Mouse (Mus musculus) limb, embryonic 15.5 days (tissue): ENCODE measurements around the gene Chn2. TPM values are rescaled to one million over a fixed set of nuclear protein-coding genes. Genes with fewer than 3 reads are reported as not detected.

Experiments used
- ATAC-seq: fragments of 200-750 bp; cut with Nextera tagmentation; 2 replicates; pipeline ENCODE4 v1.8.0; 2017; ENCODE audit warnings: low read depth, moderate TSS enrichment; ENCODE audit not compliant: insufficient number of reproducible peaks, low FRiP score, low TSS enrichment
- H3K27ac ChIP-seq: fragments of 300-500 bp; sonication (generic); 2 replicates; pipeline ENCODE4 v1.5.1; 2015; ENCODE audit warnings: moderate library complexity, mild to moderate bottlenecking, inconsistent platforms
- H3K27me3 ChIP-seq: fragments of 300-500 bp; sonication (generic); 2 replicates; pipeline ENCODE4 v1.6.1; 2015; ENCODE audit warnings: inconsistent platforms
- H3K36me3 ChIP-seq: fragments of 300-500 bp; sonication (generic); 2 replicates; pipeline ENCODE4 v1.6.1; 2015; ENCODE audit warnings: inconsistent platforms
- H3K4me1 ChIP-seq: fragments of 300-500 bp; sonication (generic); 2 replicates; pipeline ENCODE4 v1.6.1; 2015; ENCODE audit warnings: inconsistent platforms
- H3K4me2 ChIP-seq: fragments of 300-500 bp; sonication (generic); 2 replicates; pipeline ENCODE4 v1.6.1; 2015; ENCODE audit warnings: mild to moderate bottlenecking, inconsistent platforms
- H3K4me3 ChIP-seq: fragments of 300-500 bp; sonication (generic); 2 replicates; pipeline ENCODE4 v1.5.1; 2015; ENCODE audit warnings: mild to moderate bottlenecking, inconsistent platforms
- H3K9ac ChIP-seq: fragments of 300-500 bp; sonication (generic); 2 replicates; pipeline ENCODE4 v1.6.1; 2015; ENCODE audit warnings: inconsistent platforms
- H3K9me3 ChIP-seq: fragments of 300-500 bp; sonication (generic); 2 replicates; pipeline ENCODE4 v1.6.1; 2016; ENCODE audit warnings: inconsistent platforms
- WGBS: fragments of 180-500 bp; shearing (Covaris S2); methylation state at CpG from one replicate; pipeline ENCODE4 v1.1.7; 2015; 5-methylcytosine and 5-hydroxymethylcytosine counted together
- polyA plus RNA-seq: library from polyadenylated mRNA; unstranded; fragments of >200 nt; fragmentation: Nextera tagmentation; extraction: Ambion mirVana; gene quantifications from 2 replicates; pipeline ENCODE4 v1.2.1, GENCODE M21; 2015

The Chn2 gene
- polyA plus RNA-seq, 1 experiment from 2014 or later: 10.9 TPM

- H3K4me2 ChIP-seq: no peak overlapping the region
- H3K9me3 ChIP-seq: no peaks in the 10 kb centered on the region
- H3K9ac ChIP-seq: no peak overlapping the region
- no peak overlapping the region for H3K27ac ChIP-seq
- H3K4me1 ChIP-seq: peaks cover 9% of the 10 kb centered on the region; the same call in 1 of the 2 replicates
- no peaks in the 10 kb centered on the region for H3K36me3 ChIP-seq
- no peak for ATAC-seq
- H3K27me3 ChIP-seq: 0 out of 2 replicates have a peak, but pooled peaks cover 2% of the 10 kb centered on the region
- no peak overlapping the region for H3K4me3 ChIP-seq
- 74% methylated on average over 2 of the region's 2 CpGs for WGBS
Observed at GRCm38 (mm10) chr6:54143652-54143960, 104.3 kb downstream of the Chn2 start.

- no peak overlapping the region for H3K27ac ChIP-seq
- H3K4me3 ChIP-seq: no peak overlapping the region
- H3K27me3 ChIP-seq: 0 out of 2 replicates have a peak, but pooled peaks cover 2% of the 10 kb centered on the region
- 37% methylated on average over 6 of the region's 6 CpGs for WGBS
- peaks cover 15% of the 10 kb centered on the region; the same call in 1 of the 2 replicates for H3K4me1 ChIP-seq
- H3K4me2 ChIP-seq: no peak overlapping the region
- no peak for ATAC-seq
- no peak overlapping the region for H3K9ac ChIP-seq
- no peaks in the 10 kb centered on the region for H3K9me3 ChIP-seq
- no peaks in the 10 kb centered on the region for H3K36me3 ChIP-seq
Observed at GRCm38 (mm10) chr6:54148844-54149526, 109.6 kb downstream of the Chn2 start.

GRCm38 (mm10) chr6:54150821-54151220 lies 111.5 kb downstream of the Chn2 start:
- Histone ChIP-seq H3K27me3 (0 out of 2 replicates have a peak, but pooled peaks cover 2% of the 10 kb centered on the region), H3K4me2 (no peak overlapping the region), H3K36me3 (no peaks in the 10 kb centered on the region), H3K27ac (no peak overlapping the region), H3K9me3 (no peaks in the 10 kb centered on the region), H3K9ac (no peak overlapping the region), H3K4me3 (no peak overlapping the region), H3K4me1 (peaks cover 15% of the 10 kb centered on the region; the same call in 1 of the 2 replicates)
- WGBS: 63% methylated on average over 5 of the region's 5 CpGs
- no peak for ATAC-seq

GRCm38 (mm10) chr6:54151443-54152241 lies 112.3 kb downstream of the Chn2 start:
- no peaks in the 10 kb centered on the region for H3K36me3 ChIP-seq
- WGBS: 72% methylated on average over 7 of the region's 7 CpGs
- H3K27me3 ChIP-seq: no peaks in the 10 kb centered on the region
- no peak for ATAC-seq
- H3K4me3 ChIP-seq: no peak overlapping the region
- H3K27ac ChIP-seq: no peak overlapping the region
- no peak overlapping the region for H3K4me2 ChIP-seq
- H3K9ac ChIP-seq: no peak overlapping the region
- peaks cover 10% of the 10 kb centered on the region; the same call in 1 of the 2 replicates for H3K4me1 ChIP-seq
- H3K9me3 ChIP-seq: no peaks in the 10 kb centered on the region

- Histone ChIP-seq H3K27me3 (no peaks in the 10 kb centered on the region), H3K27ac (no peak overlapping the region), H3K9ac (no peak overlapping the region), H3K4me2 (no peak overlapping the region), H3K4me3 (no peak overlapping the region), H3K4me1 (no peaks in the 10 kb centered on the region; the same call in 1 of the 2 replicates), H3K36me3 (no peaks in the 10 kb centered on the region), H3K9me3 (no peaks in the 10 kb centered on the region)
- 84% methylated on average over 2 of the region's 2 CpGs for WGBS
- no peak for ATAC-seq
Observed at GRCm38 (mm10) chr6:54157097-54157496, 117.7 kb downstream of the Chn2 start.

- no peaks in the 10 kb centered on the region for H3K27me3 ChIP-seq
- H3K4me1 ChIP-seq: peaks cover 3% of the 10 kb centered on the region; the same call in 1 of the 2 replicates
- no peaks in the 10 kb centered on the region for H3K36me3 ChIP-seq
- H3K9me3 ChIP-seq: no peaks in the 10 kb centered on the region
- no peak for ATAC-seq
- 12% methylated on average over 3 of the region's 3 CpGs for WGBS
- no peak overlapping the region for H3K4me2 ChIP-seq
- no peak overlapping the region for H3K27ac ChIP-seq
- no peak overlapping the region for H3K9ac ChIP-seq
- no peak overlapping the region for H3K4me3 ChIP-seq
Observed at GRCm38 (mm10) chr6:54158317-54158716, 119.0 kb downstream of the Chn2 start.

GRCm38 (mm10) chr6:54160677-54161076 lies 121.3 kb downstream of the Chn2 start:
- WGBS: 90% methylated on average over 3 of the region's 3 CpGs
- ATAC-seq: no peak
- H3K4me1 ChIP-seq: peaks cover 3% of the 10 kb centered on the region; the same call in 1 of the 2 replicates
- no peak overlapping the region for H3K4me2 ChIP-seq
- H3K27ac ChIP-seq: no peak overlapping the region
- no peaks in the 10 kb centered on the region for H3K36me3 ChIP-seq
- H3K4me3 ChIP-seq: no peak overlapping the region
- H3K9me3 ChIP-seq: no peaks in the 10 kb centered on the region
- no peak overlapping the region for H3K9ac ChIP-seq
- no peaks in the 10 kb centered on the region for H3K27me3 ChIP-seq

GRCm38 (mm10) chr6:54161246-54161645 lies 121.9 kb downstream of the Chn2 start:
- WGBS: 85% methylated on average over 3 of the region's 3 CpGs
- peaks cover 3% of the 10 kb centered on the region; the same call in 1 of the 2 replicates for H3K4me1 ChIP-seq
- H3K27ac ChIP-seq: no peak overlapping the region
- H3K36me3 ChIP-seq: no peaks in the 10 kb centered on the region
- no peak overlapping the region for H3K9ac ChIP-seq
- no peak overlapping the region for H3K4me2 ChIP-seq
- ATAC-seq: no peak
- H3K4me3 ChIP-seq: no peak overlapping the region
- no peaks in the 10 kb centered on the region for H3K27me3 ChIP-seq
- H3K9me3 ChIP-seq: no peaks in the 10 kb centered on the region

- 0 out of 2 replicates have a peak, but pooled peaks cover 3% of the 10 kb centered on the region for H3K27me3 ChIP-seq
- no peak overlapping the region for H3K9ac ChIP-seq
- peaks cover 3% of the 10 kb centered on the region; the same call in 1 of the 2 replicates for H3K4me1 ChIP-seq
- H3K27ac ChIP-seq: no peak overlapping the region
- no peak overlapping the region for H3K4me2 ChIP-seq
- no peak for ATAC-seq
- H3K9me3 ChIP-seq: no peaks in the 10 kb centered on the region
- WGBS: 57% methylated on average over 5 of the region's 5 CpGs
- H3K4me3 ChIP-seq: no peak overlapping the region
- H3K36me3 ChIP-seq: no peaks in the 10 kb centered on the region
Observed at GRCm38 (mm10) chr6:54162321-54162720, 123.0 kb downstream of the Chn2 start.

GRCm38 (mm10) chr6:54162786-54163185 lies 123.4 kb downstream of the Chn2 start:
- H3K4me3 ChIP-seq: no peak overlapping the region
- no peak overlapping the region for H3K9ac ChIP-seq
- WGBS: 57% methylated on average over 9 of the region's 9 CpGs
- no peaks in the 10 kb centered on the region for H3K36me3 ChIP-seq
- 0 out of 2 replicates have a peak, but pooled peaks cover 3% of the 10 kb centered on the region for H3K27me3 ChIP-seq
- peaks cover 3% of the 10 kb centered on the region; the same call in 1 of the 2 replicates for H3K4me1 ChIP-seq
- no peak overlapping the region for H3K27ac ChIP-seq
- ATAC-seq: no peak
- H3K4me2 ChIP-seq: no peak overlapping the region
- no peaks in the 10 kb centered on the region for H3K9me3 ChIP-seq

GRCm38 (mm10) chr6:54163702-54164101 lies 124.3 kb downstream of the Chn2 start:
- no peak for ATAC-seq
- H3K9me3 ChIP-seq: no peaks in the 10 kb centered on the region
- no peak overlapping the region for H3K4me3 ChIP-seq
- H3K27ac ChIP-seq: no peak overlapping the region
- no peak overlapping the region for H3K4me2 ChIP-seq
- H3K9ac ChIP-seq: no peak overlapping the region
- H3K4me1 ChIP-seq: 0 out of 2 replicates have a peak, but pooled peaks cover 3% of the 10 kb centered on the region
- H3K36me3 ChIP-seq: no peaks in the 10 kb centered on the region
- 0 out of 2 replicates have a peak, but pooled peaks cover 3% of the 10 kb centered on the region for H3K27me3 ChIP-seq

GRCm38 (mm10) chr6:54164777-54165176 lies 125.4 kb downstream of the Chn2 start:
- ATAC-seq: no peak

More at GRCm38 (mm10) chr6:54164777-54165176, 125.4 kb downstream of the Chn2 start:
- H3K9me3 ChIP-seq: no peaks in the 10 kb centered on the region
- H3K36me3 ChIP-seq: no peaks in the 10 kb centered on the region
- WGBS: 54% methylated on average over 4 of the region's 4 CpGs
- H3K4me1 ChIP-seq: 0 out of 2 replicates have a peak, but pooled peaks cover 3% of the 10 kb centered on the region
- no peak overlapping the region for H3K27ac ChIP-seq
- no peak overlapping the region for H3K4me3 ChIP-seq
- H3K4me2 ChIP-seq: no peak overlapping the region
- 0 out of 2 replicates have a peak, but pooled peaks cover 3% of the 10 kb centered on the region for H3K27me3 ChIP-seq
- H3K9ac ChIP-seq: no peak overlapping the region
